Mouse (Mus musculus) forebrain, embryonic 11.5 days (tissue): Measurements from ENCODE around the gene Unc5b. TPM values are rescaled to one million over a fixed set of nuclear protein-coding genes. Genes with fewer than 3 reads are reported as not detected.

Experiments used
- ATAC-seq: fragments of 200-750 bp; cut with Nextera tagmentation; replicated peaks from 2 replicates; pipeline ENCODE4 v1.8.0; 2017; ENCODE audit warnings: moderate TSS enrichment; ENCODE audit not compliant: low FRiP score
- DNase-seq: peaks from one replicate; pipeline ENCODE4 v3.0.0-alpha.2; 2017; ENCODE audit warnings: low spot score
- H3K27ac ChIP-seq: fragments of 300-500 bp; sonication (generic); 2 replicates; pipeline ENCODE4 v1.5.1; 2014; ENCODE audit warnings: low read depth, low read length
- H3K27me3 ChIP-seq: fragments of 300-500 bp; sonication (generic); 2 replicates; pipeline ENCODE4 v1.6.1; 2014; ENCODE audit warnings: mild to moderate bottlenecking, low read length, mixed read lengths; ENCODE audit not compliant: control insufficient read depth, insufficient read depth
- H3K36me3 ChIP-seq: fragments of 300-500 bp; sonication (generic); 2 replicates; pipeline ENCODE4 v1.6.1; 2014; ENCODE audit warnings: mild to moderate bottlenecking, low read length, moderate library complexity, mixed read lengths; ENCODE audit not compliant: control insufficient read depth, insufficient read depth
- H3K4me1 ChIP-seq: fragments of 300-500 bp; sonication (generic); replicated peaks from 2 replicates; pipeline ENCODE4 v1.6.1; 2014; ENCODE audit warnings: low read length, mixed read lengths; ENCODE audit not compliant: control insufficient read depth, insufficient read depth
- H3K4me2 ChIP-seq: fragments of 300-500 bp; sonication (generic); 2 replicates; pipeline ENCODE4 v1.6.1; 2014; ENCODE audit warnings: low read depth, mild to moderate bottlenecking, low read length, moderate library complexity, mixed read lengths; ENCODE audit not compliant: severe bottlenecking
- H3K4me3 ChIP-seq: fragments of 300-500 bp; sonication (generic); 2 replicates; pipeline ENCODE4 v1.5.1; 2014; ENCODE audit warnings: low read depth, low read length
- H3K9ac ChIP-seq: fragments of 300-500 bp; sonication (generic); 2 replicates; pipeline ENCODE4 v1.6.1; 2014; ENCODE audit warnings: low read length
- H3K9me3 ChIP-seq: fragments of 300-500 bp; sonication (generic); 2 replicates; pipeline ENCODE4 v1.6.1; 2016; ENCODE audit warnings: low read length, mixed read lengths; ENCODE audit not compliant: control insufficient read depth
- whole genome bisulfite sequencing: fragments of 180-500 bp; shearing (Covaris S2); extraction: QIAGEN DNeasy Blood & Tissue Kit; methylation state at CpG from one replicate; pipeline ENCODE4 v1.1.7; 2014; 5-methylcytosine and 5-hydroxymethylcytosine counted together
- polyA plus RNA-seq: library from polyadenylated mRNA; unstranded; fragments of >200 nt; fragmentation: Nextera tagmentation; extraction: Ambion mirVana; gene quantifications from 2 replicates; pipeline ENCODE4 v1.2.1, GENCODE M21; 2014

Unc5b gene
- polyA plus RNA-seq, 1 experiment from 2014 or later = 4.0 TPM

DNA sequence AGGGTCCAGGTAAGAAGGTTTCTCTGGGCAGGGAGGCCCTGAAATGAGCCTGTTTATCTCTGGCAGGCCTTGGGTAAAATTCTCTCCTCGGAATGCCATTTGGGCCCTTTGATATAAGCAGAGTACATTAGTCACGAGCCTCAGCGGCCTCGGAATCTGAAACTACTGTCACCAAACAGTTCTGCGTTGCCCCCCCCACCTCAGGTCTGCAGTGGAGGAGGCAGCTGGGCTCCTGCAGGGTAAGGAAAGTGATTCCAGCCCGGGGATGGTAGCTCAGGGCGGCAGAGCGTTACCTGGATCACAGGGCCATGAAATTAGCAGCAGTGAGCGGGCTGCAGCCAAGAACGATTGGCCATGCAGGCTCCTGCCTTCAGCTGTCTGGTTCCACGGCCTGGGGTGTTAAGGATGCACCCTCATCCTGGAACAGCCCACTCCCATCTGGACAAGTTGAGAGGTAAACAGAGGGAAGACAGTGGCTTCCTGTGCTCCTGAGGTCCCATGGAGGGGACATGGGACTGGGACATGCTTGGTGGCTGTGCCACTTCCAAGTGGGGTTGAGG, 94.1 kb downstream of the Unc5b start:
- Histone ChIP-seq H3K9ac (no peak overlapping the region), H3K4me3 (no peak overlapping the region), H3K4me2 (no peak overlapping the region), H3K27me3 (no peaks in the 10 kb centered on the region), H3K4me1 (no peaks in the 10 kb centered on the region), H3K9me3 (no peaks in the 10 kb centered on the region), H3K27ac (no peak overlapping the region), H3K36me3 (no peaks in the 10 kb centered on the region)
- DNase-seq = no peak
- WGBS = 78% methylated on average over 11 of the region's 11 CpGs
- ATAC-seq = no peak

DNA sequence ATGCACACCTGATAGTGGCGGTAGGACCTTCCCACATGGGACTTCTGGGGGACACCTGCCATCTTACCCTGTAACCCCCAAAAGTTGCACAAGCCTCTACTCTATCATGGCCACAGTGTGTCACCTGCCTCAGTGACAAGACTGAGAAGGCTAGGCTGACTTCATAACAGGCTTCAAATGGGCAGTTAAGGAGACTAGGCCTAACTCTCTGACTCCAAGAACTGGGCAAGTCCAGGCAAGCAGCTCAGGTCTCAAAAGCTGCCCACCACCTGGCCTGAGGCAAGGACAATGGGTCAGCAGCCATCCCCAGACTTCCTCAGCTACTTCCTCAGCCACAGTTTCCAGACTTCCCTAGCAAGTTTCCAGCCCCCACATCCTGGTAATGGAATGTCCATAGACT, 95.6 kb downstream of the Unc5b start:
- ATAC-seq (no peak), DNase-seq (no peak)
- Histone ChIP-seq H3K4me2 (no peak overlapping the region), H3K36me3 (no peaks in the 10 kb centered on the region), H3K4me1 (no peaks in the 10 kb centered on the region), H3K27ac (no peak overlapping the region), H3K9me3 (no peaks in the 10 kb centered on the region), H3K4me3 (no peak overlapping the region), H3K27me3 (peaks cover under 1% of the 10 kb centered on the region; the same call in 1 of the 2 replicates), H3K9ac (no peak overlapping the region)
- WGBS = 96% methylated on average over 1 of the region's 1 CpGs

DNA sequence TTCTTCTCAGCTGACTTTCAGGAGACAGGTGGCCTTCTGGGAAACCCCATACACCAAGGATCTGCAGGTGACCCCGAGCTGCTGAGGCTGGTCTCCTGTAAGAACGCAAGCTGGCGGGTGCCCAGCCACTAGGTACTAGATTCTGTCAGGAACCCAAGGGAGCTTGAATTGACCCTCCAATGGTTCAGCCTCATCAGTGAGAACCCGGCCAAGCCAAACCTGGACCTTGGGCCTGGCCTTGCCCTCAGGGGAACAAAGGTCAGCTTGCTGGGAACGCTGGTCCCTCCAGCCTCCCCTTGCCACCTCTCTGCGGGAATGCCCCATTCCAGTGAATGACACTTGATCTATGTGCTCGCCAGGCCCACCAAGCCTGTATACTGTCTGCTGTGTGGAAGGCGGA, 97.9 kb downstream of the Unc5b start:
- WGBS = 81% methylated on average over 8 of the region's 8 CpGs
- H3K4me1 ChIP-seq = no peaks in the 10 kb centered on the region
- H3K27me3 ChIP-seq = peaks cover 2% of the 10 kb centered on the region; the same call in 1 of the 2 replicates
- H3K9ac ChIP-seq = no peak overlapping the region
- H3K36me3 ChIP-seq = no peaks in the 10 kb centered on the region; the same call in 1 of the 2 replicates
- no peak overlapping the region for H3K4me3 ChIP-seq
- no peaks in the 10 kb centered on the region; the same call in 1 of the 2 replicates for H3K9me3 ChIP-seq
- DNase-seq (no peak), ATAC-seq (no peak)
- H3K4me2 ChIP-seq = no peak overlapping the region
- no peak overlapping the region for H3K27ac ChIP-seq

GRCm38 (mm10) chr10:60732397-60732861, 99.0 kb downstream of the Unc5b start:
- Histone ChIP-seq H3K36me3 (no peaks in the 10 kb centered on the region; the same call in 1 of the 2 replicates), H3K4me3 (no peak overlapping the region), H3K9ac (no peak overlapping the region), H3K9me3 (no peaks in the 10 kb centered on the region; the same call in 1 of the 2 replicates), H3K27ac (no peak overlapping the region), H3K4me2 (no peak overlapping the region), H3K27me3 (peaks cover 2% of the 10 kb centered on the region; the same call in 1 of the 2 replicates), H3K4me1 (no peaks in the 10 kb centered on the region)
- 38% methylated on average over 2 of the region's 2 CpGs for WGBS
- DNase-seq = no peak
- ATAC-seq = no peak

- no peak for DNase-seq
- H3K27me3 ChIP-seq = peaks cover 2% of the 10 kb centered on the region; the same call in 1 of the 2 replicates
- no peak overlapping the region for H3K27ac ChIP-seq
- no peaks in the 10 kb centered on the region for H3K4me1 ChIP-seq
- H3K9me3 ChIP-seq = no peaks in the 10 kb centered on the region; the same call in 1 of the 2 replicates
- WGBS = 10% methylated on average over 5 of the region's 5 CpGs
- H3K36me3 ChIP-seq = no peaks in the 10 kb centered on the region; the same call in 1 of the 2 replicates
- H3K4me2 ChIP-seq = no peak overlapping the region
- no peak overlapping the region for H3K4me3 ChIP-seq
- no peak for ATAC-seq
- no peak overlapping the region for H3K9ac ChIP-seq
Measured at GRCm38 (mm10) chr10:60731742-60732141, 99.6 kb downstream of the Unc5b start.

DNA sequence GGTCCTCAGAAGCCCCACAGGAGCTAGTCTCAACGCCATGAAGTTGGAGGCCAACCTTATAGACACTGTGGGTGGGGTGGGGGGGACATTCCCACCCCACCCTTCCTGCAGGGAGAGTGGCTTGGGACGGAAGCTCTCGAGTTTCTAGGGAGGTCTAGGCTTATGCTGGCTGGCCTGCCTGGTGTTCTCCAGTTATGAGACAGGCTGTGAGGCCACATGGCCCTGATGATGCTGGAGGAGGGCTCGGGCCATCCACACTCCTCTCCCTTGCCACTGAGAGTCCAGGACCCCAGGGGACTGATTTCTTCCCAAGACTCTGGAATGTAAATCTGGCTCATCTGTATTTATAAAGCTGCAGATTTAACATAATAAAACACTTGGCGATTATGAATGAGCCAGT, 104.1 kb downstream of the Unc5b start:
- H3K9me3 ChIP-seq = no peaks in the 10 kb centered on the region; the same call in 1 of the 2 replicates
- no peaks in the 10 kb centered on the region for H3K4me1 ChIP-seq
- H3K9ac ChIP-seq = no peak overlapping the region
- 47% methylated on average over 5 of the region's 5 CpGs for WGBS
- ATAC-seq (no peak), DNase-seq (no peak)
- H3K4me3 ChIP-seq = no peak overlapping the region
- no peak overlapping the region for H3K4me2 ChIP-seq
- H3K36me3 ChIP-seq = no peaks in the 10 kb centered on the region; the same call in 1 of the 2 replicates
- peaks cover 2% of the 10 kb centered on the region; the same call in 1 of the 2 replicates for H3K27me3 ChIP-seq
- H3K27ac ChIP-seq = no peak overlapping the region

DNA sequence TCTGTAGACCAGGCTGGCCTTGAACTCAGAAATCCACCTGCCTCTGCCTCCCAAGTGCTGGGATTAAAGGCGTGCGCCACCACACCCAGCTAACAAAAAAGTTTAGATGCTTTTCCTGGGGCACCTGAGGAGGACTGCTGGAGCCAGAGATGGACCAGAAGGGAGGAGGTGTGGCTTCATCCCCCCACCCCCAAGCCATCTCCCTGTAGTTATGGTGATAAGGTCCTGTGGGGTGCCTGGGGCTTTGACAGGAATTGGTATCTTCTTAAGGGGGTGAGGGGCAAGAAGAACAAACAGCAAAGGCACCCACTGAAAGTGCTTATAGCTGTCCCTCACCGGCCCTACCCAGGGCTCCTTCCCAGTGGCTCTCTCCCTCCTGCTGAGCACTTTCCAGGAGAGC, 104.5 kb downstream of the Unc5b start:
- WGBS = 75% methylated on average over 3 of the region's 3 CpGs
- Histone ChIP-seq H3K4me2 (no peak overlapping the region), H3K4me1 (peaks cover under 1% of the 10 kb centered on the region; the same call in 1 of the 2 replicates), H3K27me3 (peaks cover 2% of the 10 kb centered on the region; the same call in 1 of the 2 replicates), H3K9ac (no peak overlapping the region), H3K36me3 (no peaks in the 10 kb centered on the region; the same call in 1 of the 2 replicates), H3K9me3 (no peaks in the 10 kb centered on the region; the same call in 1 of the 2 replicates), H3K27ac (no peak overlapping the region), H3K4me3 (no peak overlapping the region)
- no peak for DNase-seq
- ATAC-seq = no peak

- WGBS = 66% methylated on average over 6 of the region's 6 CpGs
- DNase-seq = no peak
- H3K9ac ChIP-seq = no peak overlapping the region
- H3K4me2 ChIP-seq = no peak overlapping the region
- H3K4me3 ChIP-seq = no peak overlapping the region
- no peak for ATAC-seq
- peaks cover 3% of the 10 kb centered on the region; the same call in 1 of the 2 replicates for H3K4me1 ChIP-seq
- H3K27ac ChIP-seq = no peak overlapping the region
- H3K36me3 ChIP-seq = no peaks in the 10 kb centered on the region; the same call in 1 of the 2 replicates
- no peaks in the 10 kb centered on the region for H3K27me3 ChIP-seq
- H3K9me3 ChIP-seq = no peaks in the 10 kb centered on the region; the same call in 1 of the 2 replicates
Measured at GRCm38 (mm10) chr10:60724496-60724895, 106.9 kb downstream of the Unc5b start.

DNA sequence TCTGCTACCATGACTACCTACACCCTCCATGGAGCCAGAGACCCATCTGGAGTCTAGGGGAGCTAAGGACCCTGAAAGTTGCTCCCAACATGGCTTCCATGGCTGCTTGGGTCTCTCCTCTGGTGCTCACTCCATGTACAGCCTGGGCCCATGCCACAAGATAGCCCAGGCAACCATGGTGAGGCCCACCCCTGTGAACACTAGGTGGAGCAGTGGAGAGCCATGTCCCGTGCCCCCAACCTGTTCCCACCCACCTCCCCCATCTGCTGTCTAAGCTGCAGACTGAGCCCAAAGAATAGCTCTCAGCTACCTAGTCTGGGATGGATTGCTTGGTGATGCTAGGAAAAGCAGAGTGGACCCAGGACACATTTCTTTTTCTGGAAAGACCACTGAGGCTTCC, 108.0 kb downstream of the Unc5b start:
- DNase-seq (no peak), ATAC-seq (no peak)
- Histone ChIP-seq H3K4me2 (no peak overlapping the region), H3K4me1 (peaks cover 3% of the 10 kb centered on the region; the same call in 1 of the 2 replicates), H3K27me3 (no peaks in the 10 kb centered on the region), H3K4me3 (no peak overlapping the region), H3K9ac (no peak overlapping the region), H3K27ac (no peak overlapping the region), H3K36me3 (no peaks in the 10 kb centered on the region), H3K9me3 (no peaks in the 10 kb centered on the region)
- WGBS = 50% methylated on average over 1 of the region's 1 CpGs
